Mouse (Mus musculus): ENCODE results near the gene Zfp668. TPM values are rescaled to one million over a fixed set of nuclear protein-coding genes. Genes with fewer than 3 reads are reported as not detected.

Zfp668 gene
- total RNA-seq, 2 experiments from 2014 or later: 6.7 to 7.4 TPM

- ATAC-seq (replicated peaks; ENCODE audit: poor library complexity): no peak
Observed at GRCm38 (mm10) chr7:127813821-127814220, 62.8 kb downstream of the Zfp668 start.

Other genes with a start within 250 kb of the Zfp668 start
- gene Bcl7c, start 167.9 kb downstream of the Zfp668 start, total RNA-seq (2015): 61.1 and 63.4 TPM in 2 replicates
- gene Bcl7c, start 167.9 kb downstream of the Zfp668 start, total RNA-seq (2017): 38.1 and 44.6 TPM in 2 replicates
- gene Ctf1, start 164.1 kb downstream of the Zfp668 start, total RNA-seq (2015): 0.83 and 1.8 TPM in 2 replicates
- 0.42 and 1.9 TPM in 2 replicates for gene Ctf1, start 164.1 kb downstream of the Zfp668 start, total RNA-seq (2017)
- not detected in 2 replicates for gene Ctf2, start 144.7 kb downstream of the Zfp668 start, total RNA-seq (2015)
- gene Ctf2, start 144.7 kb downstream of the Zfp668 start, total RNA-seq (2017): not detected in 2 replicates
- gene Fbxl19, start 132.3 kb downstream of the Zfp668 start, total RNA-seq (2015): 5.6 and 5.7 TPM in 2 replicates
- gene Fbxl19, start 132.3 kb downstream of the Zfp668 start, total RNA-seq (2017): 14.2 and 16.1 TPM in 2 replicates
- gene Orai3, start 107.0 kb downstream of the Zfp668 start, total RNA-seq (2015): 26.7 and 32.1 TPM in 2 replicates
- 28.2 and 30.2 TPM in 2 replicates for gene Orai3, start 107.0 kb downstream of the Zfp668 start, total RNA-seq (2017)
- gene Setd1a, start 100.2 kb downstream of the Zfp668 start, total RNA-seq (2015): 54.7 and 67.2 TPM in 2 replicates
- 9.7 and 13.6 TPM in 2 replicates for gene Setd1a, start 100.2 kb downstream of the Zfp668 start, total RNA-seq (2017)
- gene Gm49388, start 91.2 kb downstream of the Zfp668 start, total RNA-seq (2015): not detected in 2 replicates
- gene Gm49388, start 91.2 kb downstream of the Zfp668 start, total RNA-seq (2017): not detected in 2 replicates
- gene Hsd3b7, start 76.2 kb downstream of the Zfp668 start, total RNA-seq (2015): 20.2 and 31.3 TPM in 2 replicates
- gene Hsd3b7, start 76.2 kb downstream of the Zfp668 start, total RNA-seq (2017): 25.6 and 26.8 TPM in 2 replicates
- 55.8 and 70.2 TPM in 2 replicates for gene Stx4a, start 52.5 kb downstream of the Zfp668 start, total RNA-seq (2015)
- 35.7 and 50.4 TPM in 2 replicates for gene Stx4a, start 52.5 kb downstream of the Zfp668 start, total RNA-seq (2017)
- 0.12 and 1.5 TPM in 2 replicates for gene Stx1b, start 52.3 kb downstream of the Zfp668 start, total RNA-seq (2015)
- 0.03 and 0.12 TPM in 2 replicates for gene Stx1b, start 52.3 kb downstream of the Zfp668 start, total RNA-seq (2017)
- 18.7 and 19.4 TPM in 2 replicates for gene Zfp646, start 607 bp downstream of the Zfp668 start, total RNA-seq (2015)
- gene Zfp646, start 607 bp downstream of the Zfp668 start, total RNA-seq (2017): 31.6 and 38.2 TPM in 2 replicates
- gene Prss53, start 14.1 kb upstream of the Zfp668 start, total RNA-seq (2015): 0.15 and 0.39 TPM in 2 replicates
- gene Prss53, start 14.1 kb upstream of the Zfp668 start, total RNA-seq (2017): not detected in 2 replicates
- gene Gm21974, start 18.6 kb upstream of the Zfp668 start, total RNA-seq (2015): not detected in 2 replicates
- gene Gm21974, start 18.6 kb upstream of the Zfp668 start, total RNA-seq (2017): not detected in 2 replicates
- 125 and 145 TPM in 2 replicates for gene Vkorc1, start 18.8 kb upstream of the Zfp668 start, total RNA-seq (2015)
- 30.7 and 39.6 TPM in 2 replicates for gene Vkorc1, start 18.8 kb upstream of the Zfp668 start, total RNA-seq (2017)
- 68.3 and 75.7 TPM in 2 replicates for gene Bckdk, start 27.3 kb upstream of the Zfp668 start, total RNA-seq (2015)
- gene Bckdk, start 27.3 kb upstream of the Zfp668 start, total RNA-seq (2017): 42.5 and 49.9 TPM in 2 replicates
- gene Kat8, start 35.7 kb upstream of the Zfp668 start, total RNA-seq (2015): 18.1 and 30.6 TPM in 2 replicates
- gene Kat8, start 35.7 kb upstream of the Zfp668 start, total RNA-seq (2017): 23.7 and 30.4 TPM in 2 replicates
- not detected in 2 replicates for gene Prss8, start 53.3 kb upstream of the Zfp668 start, total RNA-seq (2015)
- not detected in 2 replicates for gene Prss8, start 53.3 kb upstream of the Zfp668 start, total RNA-seq (2017)
- gene Prss36, start 69.9 kb upstream of the Zfp668 start, total RNA-seq (2015): 1.5 and 2.3 TPM in 2 replicates
- gene Prss36, start 69.9 kb upstream of the Zfp668 start, total RNA-seq (2017): 0.75 and 7.2 TPM in 2 replicates
- 180 and 190 TPM in 2 replicates for gene Fus, start 90.6 kb upstream of the Zfp668 start, total RNA-seq (2015)
- gene Fus, start 90.6 kb upstream of the Zfp668 start, total RNA-seq (2017): 27.2 and 49.5 TPM in 2 replicates
- 142 and 147 TPM in 2 replicates for gene Pycard, start 117.0 kb upstream of the Zfp668 start, total RNA-seq (2015)
- gene Pycard, start 117.0 kb upstream of the Zfp668 start, total RNA-seq (2017): 20.8 and 26.9 TPM in 2 replicates
- not detected in 2 replicates for gene Trim72, start 127.1 kb upstream of the Zfp668 start, total RNA-seq (2015)
- not detected in 2 replicates for gene Trim72, start 127.1 kb upstream of the Zfp668 start, total RNA-seq (2017)
- gene Itgam, start 185.8 kb upstream of the Zfp668 start, total RNA-seq (2015): 23.6 and 24.3 TPM in 2 replicates
- gene Itgam, start 185.8 kb upstream of the Zfp668 start, total RNA-seq (2017): 28.0 and 34.9 TPM in 2 replicates
- gene Gm49368, start 185.9 kb upstream of the Zfp668 start, total RNA-seq (2015): 0.05 TPM in 1 of 2 replicates, not detected in the other
- not detected in 2 replicates for gene Gm49368, start 185.9 kb upstream of the Zfp668 start, total RNA-seq (2017)